Mouse (Mus musculus) myocyte (in vitro differentiated cells): ENCODE measurements around the gene Timm29. TPM values are rescaled to one million over a fixed set of nuclear protein-coding genes. Genes with fewer than 3 reads are reported as not detected.

Source experiments
- H3K27me3 ChIP-seq: one replicate; pipeline ENCODE4 v1.6.1; 2011; ENCODE audit not compliant: control insufficient read depth, insufficient read depth, insufficient read length
- H3K36me3 ChIP-seq: one replicate; pipeline ENCODE4 v1.6.1; 2011; ENCODE audit not compliant: control insufficient read depth, insufficient read depth
- H3K4me2 ChIP-seq: one replicate; pipeline ENCODE4 v1.6.1; 2011; ENCODE audit warnings: low read depth, control low read depth
- H3K4me3 ChIP-seq: one replicate; pipeline ENCODE4 v1.5.1; 2011; ENCODE audit warnings: mild to moderate bottlenecking, control low read depth, moderate library complexity
- H3K79me2 ChIP-seq: one replicate; pipeline ENCODE4 v1.6.1; 2011; ENCODE audit not compliant: control insufficient read depth, insufficient read depth
- H3ac ChIP-seq: one replicate; pipeline ENCODE4 v1.6.1; 2011; ENCODE audit not compliant: control insufficient read depth, insufficient read length
- CEBPB ChIP-seq: IDR thresholded peaks from 2 replicates; pipeline ENCODE4 v1.6.1; 2011; ENCODE audit warnings: mild to moderate bottlenecking, moderate library complexity; ENCODE audit not compliant: poor library complexity, insufficient read depth, severe bottlenecking
- E2F4 ChIP-seq: IDR thresholded peaks from one replicate; pipeline ENCODE4 v1.6.1; 2011; ENCODE audit warnings: mild to moderate bottlenecking, control low read depth, moderate library complexity; ENCODE audit not compliant: insufficient read depth
- MAX ChIP-seq: IDR thresholded peaks from one replicate; pipeline ENCODE4 v1.6.1; 2011; ENCODE audit warnings: low read depth, mild to moderate bottlenecking, control low read depth
- MYOD1 ChIP-seq, 3 experiments: IDR thresholded peaks; one replicate each; pipeline ENCODE4 v1.6.1; 2011; ENCODE audit warnings: control low read depth in 2 of 3, low read depth in 2 of 3, mild to moderate bottlenecking in 2 of 3, moderate library complexity in 1 of 3; ENCODE audit not compliant: insufficient read length in 2 of 3, control insufficient read depth in 1 of 3
- MYOG ChIP-seq, 3 experiments: IDR thresholded peaks; one replicate each; pipeline ENCODE4 v1.6.1; 2011; ENCODE audit warnings: control low read depth in 2 of 3, low read depth in 2 of 3, mild to moderate bottlenecking in 2 of 3; ENCODE audit not compliant: insufficient read length in 2 of 3, control insufficient read depth in 1 of 3, insufficient read depth in 1 of 3
- POLR2A ChIP-seq: IDR thresholded peaks from one replicate; pipeline ENCODE4 v1.6.1; 2011; ENCODE audit warnings: low read depth, mild to moderate bottlenecking, control low read depth, moderate library complexity; ENCODE audit not compliant: insufficient read length
- POLR2AphosphoS2 ChIP-seq: IDR thresholded peaks from one replicate; pipeline ENCODE4 v1.6.1; 2011; ENCODE audit warnings: low read depth, control low read depth; ENCODE audit not compliant: insufficient read length
- REST ChIP-seq: IDR thresholded peaks from one replicate; pipeline ENCODE4 v1.6.1; 2011; ENCODE audit warnings: mild to moderate bottlenecking, control low read depth, moderate library complexity; ENCODE audit not compliant: insufficient read depth, insufficient read length
- SRF ChIP-seq: IDR thresholded peaks from one replicate; pipeline ENCODE4 v1.6.1; 2011; ENCODE audit warnings: low read depth; ENCODE audit not compliant: control insufficient read depth, insufficient read length
- TCF12 ChIP-seq: IDR thresholded peaks from one replicate; pipeline ENCODE4 v1.6.1; 2011; ENCODE audit warnings: mild to moderate bottlenecking, control low read depth; ENCODE audit not compliant: poor library complexity, insufficient read depth, severe bottlenecking
- TCF3 ChIP-seq: IDR thresholded peaks from one replicate; pipeline ENCODE4 v1.6.1; 2011; ENCODE audit warnings: low read depth, control low read depth; ENCODE audit not compliant: insufficient read length
- USF1 ChIP-seq: IDR thresholded peaks from one replicate; pipeline ENCODE4 v1.6.1; 2011; ENCODE audit warnings: low read depth, mild to moderate bottlenecking, control low read depth, moderate library complexity
- polyA plus RNA-seq: library from polyadenylated mRNA; unstranded; fragments of >200 nt; fragmentation: generic; extraction: Trizol; gene quantifications from one replicate; pipeline ENCODE4 v1.2.1, GENCODE M21; 2012; ENCODE audit warnings: missing spikeins

The Timm29 gene
- polyA plus RNA-seq, 1 experiment, result 26.3 TPM

DNA sequence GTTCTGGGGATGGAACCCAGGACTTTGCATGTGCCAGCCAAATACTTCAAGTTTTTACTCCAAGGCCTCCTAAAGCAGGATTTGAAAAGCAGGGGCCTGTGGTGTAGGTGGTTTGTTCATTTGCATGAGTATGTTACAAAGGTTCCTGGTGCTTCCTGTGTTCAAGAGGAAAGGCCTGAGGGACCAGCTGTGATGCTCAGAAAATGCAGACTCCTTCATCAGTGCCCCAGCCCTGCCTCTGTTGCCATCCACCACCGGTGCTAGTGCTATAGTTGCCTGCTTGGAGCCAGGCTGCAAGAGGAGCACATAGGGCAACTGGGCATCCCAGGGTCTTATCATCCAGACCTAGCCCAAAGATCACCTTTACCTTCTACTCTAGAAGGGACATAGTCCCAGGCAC is 26.0 kb upstream of the Timm29 start:
- H3K4me3 ChIP-seq, result no peak overlapping the region
- no peak overlapping the region for H3K4me2 ChIP-seq
- no peak overlapping the region for H3ac ChIP-seq
- TF ChIP-seq TCF12, result no peak
- TF ChIP-seq CEBPB, result no peak
- no peak for TF ChIP-seq POLR2A
- TF ChIP-seq TCF3, result no peak
- no peak for TF ChIP-seq MYOG (IDR thresholded peaks at IDR 0.05; ENCODE audit: control insufficient read depth in 1 of 3, insufficient read depth in 1 of 3, insufficient read length in 2 of 3, low read depth in 2 of 3)
- no peak for TF ChIP-seq USF1
- no peak for TF ChIP-seq REST
- H3K27me3 ChIP-seq, result no peaks in the 10 kb centered on the region
- H3K79me2 ChIP-seq, result peaks cover 64% of the 10 kb centered on the region
- peaks cover 6% of the 10 kb centered on the region for H3K36me3 ChIP-seq

DNA sequence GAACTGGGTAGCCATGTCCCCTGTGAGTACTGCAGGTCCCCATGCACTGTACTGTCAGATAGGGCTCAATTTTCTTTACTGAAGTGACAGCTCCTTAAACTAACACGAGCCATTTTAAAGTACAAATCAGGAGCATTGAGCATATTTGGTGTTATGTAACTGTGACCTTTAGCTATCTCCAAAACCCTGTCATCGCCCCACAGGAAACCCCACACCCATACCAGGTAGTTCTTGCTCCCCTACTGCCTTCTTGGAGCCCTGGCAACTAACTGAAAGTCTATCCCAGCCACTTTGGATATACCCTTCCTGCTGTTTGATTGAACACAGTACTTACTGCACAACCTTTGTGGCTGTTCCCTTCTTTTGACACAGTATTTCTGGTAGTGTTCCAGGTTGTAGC is 25.5 kb upstream of the Timm29 start:
- H3K79me2 ChIP-seq, result peaks cover 60% of the 10 kb centered on the region
- peaks cover 11% of the 10 kb centered on the region for H3K36me3 ChIP-seq
- H3ac ChIP-seq, result no peak overlapping the region
- H3K4me3 ChIP-seq, result no peak overlapping the region
- no peak for TF ChIP-seq MAX
- no peak for TF ChIP-seq POLR2AphosphoS2
- TF ChIP-seq USF1, result no peak
- no peak for TF ChIP-seq MYOD1 (IDR thresholded peaks at IDR 0.05; ENCODE audit: control insufficient read depth in 1 of 3, insufficient read length in 2 of 3, low read depth in 2 of 3)
- TF ChIP-seq CEBPB, result no peak
- no peak for TF ChIP-seq E2F4
- TF ChIP-seq SRF, result no peak
- TF ChIP-seq REST, result no peak
- no peak for TF ChIP-seq MYOG (IDR thresholded peaks at IDR 0.05; ENCODE audit: control insufficient read depth in 1 of 3, insufficient read depth in 1 of 3, insufficient read length in 2 of 3, low read depth in 2 of 3)
- TF ChIP-seq TCF12, result no peak
- no peaks in the 10 kb centered on the region for H3K27me3 ChIP-seq
- H3K4me2 ChIP-seq, result no peak overlapping the region

DNA sequence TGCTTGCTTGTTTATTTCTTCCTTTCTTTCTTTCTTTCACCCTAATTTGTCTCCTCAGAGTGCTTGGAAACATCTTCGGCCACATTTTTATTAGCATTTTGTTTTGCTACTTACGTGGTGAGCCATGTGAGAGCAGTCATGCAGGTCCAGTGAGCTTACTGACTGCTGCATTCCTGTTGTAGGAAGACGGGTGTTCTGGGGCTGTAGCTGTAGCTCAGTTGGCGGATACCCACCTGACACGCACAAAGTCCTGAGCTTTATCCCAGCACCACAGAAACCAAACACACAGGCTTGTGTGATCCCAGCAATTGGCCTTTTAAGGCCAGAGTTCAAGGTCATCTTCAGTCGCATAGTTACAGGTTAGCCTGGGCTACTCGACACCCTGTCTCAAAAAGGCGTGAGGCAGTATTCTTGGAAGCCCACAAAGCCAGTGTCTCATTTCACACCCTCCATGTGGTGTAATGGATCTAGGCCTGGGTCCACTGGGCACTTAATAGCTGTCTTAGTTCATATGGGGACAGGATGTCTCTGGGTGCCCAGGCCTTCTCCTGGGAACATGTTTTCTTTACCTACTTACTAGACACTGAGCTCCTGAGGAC is 23.8 kb upstream of the Timm29 start:
- no peak overlapping the region for H3ac ChIP-seq
- H3K36me3 ChIP-seq, result peaks cover 12% of the 10 kb centered on the region
- TF ChIP-seq REST, result no peak
- no peak for TF ChIP-seq USF1
- TF ChIP-seq CEBPB, result no peak
- no peak for TF ChIP-seq POLR2A
- TF ChIP-seq MYOD1 (IDR thresholded peaks at IDR 0.05; ENCODE audit: control insufficient read depth in 1 of 3, insufficient read length in 2 of 3, low read depth in 2 of 3), result no peak
- TF ChIP-seq TCF12, result no peak
- TF ChIP-seq MYOG (IDR thresholded peaks at IDR 0.05; ENCODE audit: control insufficient read depth in 1 of 3, insufficient read depth in 1 of 3, insufficient read length in 2 of 3, low read depth in 2 of 3), result no peak
- TF ChIP-seq E2F4, result no peak
- no peak for TF ChIP-seq POLR2AphosphoS2
- TF ChIP-seq TCF3, result no peak
- TF ChIP-seq SRF, result no peak
- no peak for TF ChIP-seq MAX
- H3K4me2 ChIP-seq, result no peak overlapping the region
- no peaks in the 10 kb centered on the region for H3K27me3 ChIP-seq
- no peak overlapping the region for H3K4me3 ChIP-seq
- H3K79me2 ChIP-seq, result peaks cover 44% of the 10 kb centered on the region

DNA sequence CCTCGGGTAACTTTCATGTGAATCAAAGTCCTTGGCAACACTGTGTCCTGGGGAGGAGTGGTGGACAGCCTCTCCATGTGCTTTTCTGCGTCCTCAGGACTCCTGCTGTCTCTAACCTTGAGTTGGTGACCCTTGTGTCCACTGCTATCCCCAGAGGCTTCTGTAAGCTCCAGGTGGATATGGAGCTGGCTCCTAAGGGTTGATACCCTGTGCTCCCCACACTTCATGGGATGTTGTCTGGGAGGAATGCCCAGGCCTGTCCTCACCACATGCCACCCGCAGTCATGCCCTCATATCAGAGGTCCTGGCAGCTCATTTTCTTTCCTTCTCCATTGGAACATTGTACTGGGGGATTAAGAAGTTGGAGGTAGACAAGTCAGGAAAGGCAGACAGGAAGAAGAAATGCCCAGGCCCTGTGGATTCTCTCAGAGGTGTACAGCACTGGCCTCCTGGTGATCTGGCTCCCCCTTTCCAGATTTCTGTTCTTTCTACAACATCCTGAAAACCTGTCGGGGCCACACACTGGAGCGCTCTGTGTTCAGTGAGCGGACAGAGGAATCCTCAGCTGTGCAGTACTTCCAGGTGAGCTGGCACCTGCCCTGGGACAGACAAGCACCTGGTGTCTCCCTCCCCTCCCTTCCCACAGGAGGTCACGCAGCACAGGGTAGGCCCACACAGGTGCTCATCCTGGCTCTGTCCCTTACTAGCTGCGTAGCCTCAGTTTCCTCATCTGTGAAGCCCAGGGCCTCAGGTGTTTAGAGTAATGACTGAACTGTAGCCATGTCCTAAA is 18.3 kb upstream of the Timm29 start:
- no peak for TF ChIP-seq TCF12
- no peak for TF ChIP-seq MYOG (IDR thresholded peaks at IDR 0.05; ENCODE audit: control insufficient read depth in 1 of 3, insufficient read depth in 1 of 3, insufficient read length in 2 of 3, low read depth in 2 of 3)
- TF ChIP-seq POLR2AphosphoS2, result no peak
- no peak for TF ChIP-seq REST
- TF ChIP-seq USF1, result no peak
- no peak for TF ChIP-seq MYOD1 (IDR thresholded peaks at IDR 0.05; ENCODE audit: control insufficient read depth in 1 of 3, insufficient read length in 2 of 3, low read depth in 2 of 3)
- no peak for TF ChIP-seq MAX
- no peak for TF ChIP-seq E2F4
- no peak for TF ChIP-seq SRF
- no peak for TF ChIP-seq CEBPB
- no peak for TF ChIP-seq TCF3
- TF ChIP-seq POLR2A, result no peak
- Histone ChIP-seq H3ac (no peak overlapping the region), H3K27me3 (no peaks in the 10 kb centered on the region), H3K79me2 (no peaks in the 10 kb centered on the region), H3K4me2 (no peak overlapping the region), H3K4me3 (no peak overlapping the region), H3K36me3 (peaks cover 18% of the 10 kb centered on the region)

DNA sequence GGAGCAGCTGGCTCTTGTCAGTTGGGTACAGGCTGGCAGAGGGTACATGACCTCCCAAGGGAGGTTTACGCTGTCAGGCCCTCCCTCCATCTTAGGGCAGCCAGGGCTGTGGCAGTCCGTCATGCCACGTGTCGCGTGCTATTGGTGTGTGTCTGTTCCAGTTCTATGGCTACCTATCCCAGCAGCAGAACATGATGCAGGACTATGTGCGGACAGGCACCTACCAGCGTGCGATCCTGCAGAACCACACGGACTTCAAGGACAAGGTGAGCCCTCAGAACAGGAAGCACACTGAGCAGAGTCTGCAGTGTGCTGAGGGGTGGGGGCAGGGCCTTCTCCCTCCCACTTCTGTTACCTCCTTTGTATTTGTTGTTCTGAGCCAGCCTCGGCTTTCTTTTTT is 17.3 kb upstream of the Timm29 start:
- H3K27me3 ChIP-seq, result no peaks in the 10 kb centered on the region
- no peak overlapping the region for H3ac ChIP-seq
- no peak overlapping the region for H3K4me2 ChIP-seq
- H3K79me2 ChIP-seq, result no peaks in the 10 kb centered on the region
- H3K4me3 ChIP-seq, result no peak overlapping the region
- H3K36me3 ChIP-seq, result peaks cover 22% of the 10 kb centered on the region
- no peak for TF ChIP-seq E2F4
- no peak for TF ChIP-seq POLR2AphosphoS2
